Mouse (Mus musculus): ENCODE results near the gene Il31. TPM values are rescaled to one million over a fixed set of nuclear protein-coding genes. Genes with fewer than 3 reads are reported as not detected.

Gene Il31
- polyA plus RNA-seq, 1 experiment, result not detected

- Histone ChIP-seq H3K4me1 (ENCODE audit: control insufficient read depth) (no peaks in the 10 kb centered on the region), H3K9me3 (ENCODE audit: control insufficient read depth, low read length) (no peaks in the 10 kb centered on the region), H3K36me3 (ENCODE audit: control insufficient read depth) (no peaks in the 10 kb centered on the region), H3K4me3 (replicated peaks) (no peak overlapping the region), H3K27me3 (ENCODE audit: control insufficient read depth) (peaks cover 17% of the 10 kb centered on the region)
- no peak for TF ChIP-seq GATA1 (IDR thresholded peaks at IDR 0.05; ENCODE audit: low read length)
- TF ChIP-seq TAL1 (IDR thresholded peaks at IDR 0.05; ENCODE audit: low read length), result no peak
Measured at GRCm38 (mm10) chr5:123489935-123490334, 646 bp upstream of the Il31 start.

- H3K4me1 ChIP-seq (ENCODE audit: control insufficient read depth), result no peaks in the 10 kb centered on the region
- H3K27me3 ChIP-seq (ENCODE audit: control insufficient read depth), result peaks cover 17% of the 10 kb centered on the region
- no peak overlapping the region for H3K4me3 ChIP-seq (replicated peaks)
- no peak for TF ChIP-seq TAL1 (IDR thresholded peaks at IDR 0.05; ENCODE audit: low read length)
- no peak for TF ChIP-seq GATA1 (IDR thresholded peaks at IDR 0.05; ENCODE audit: low read length)
- no peaks in the 10 kb centered on the region for H3K9me3 ChIP-seq (ENCODE audit: control insufficient read depth, low read length)
- H3K36me3 ChIP-seq (ENCODE audit: control insufficient read depth), result no peaks in the 10 kb centered on the region
Measured at GRCm38 (mm10) chr5:123487659-123488395, 1.5 kb downstream of the Il31 start.

GRCm38 (mm10) chr5:123473817-123474216, 15.5 kb downstream of the Il31 start:
- no peaks in the 10 kb centered on the region for H3K9me3 ChIP-seq (ENCODE audit: control insufficient read depth, low read length)
- H3K36me3 ChIP-seq (ENCODE audit: control insufficient read depth), result no peaks in the 10 kb centered on the region
- no peak overlapping the region for H3K4me3 ChIP-seq (replicated peaks)
- H3K4me1 ChIP-seq (ENCODE audit: control insufficient read depth), result no peaks in the 10 kb centered on the region
- H3K27me3 ChIP-seq (ENCODE audit: control insufficient read depth), result peaks cover 20% of the 10 kb centered on the region
- no peak for TF ChIP-seq GATA1 (IDR thresholded peaks at IDR 0.05; ENCODE audit: low read length)
- TF ChIP-seq TAL1 (IDR thresholded peaks at IDR 0.05; ENCODE audit: low read length), result no peak

- H3K4me3 ChIP-seq (replicated peaks), result no peak overlapping the region
- no peaks in the 10 kb centered on the region for H3K4me1 ChIP-seq (ENCODE audit: control insufficient read depth)
- H3K27me3 ChIP-seq (ENCODE audit: control insufficient read depth), result peaks cover 20% of the 10 kb centered on the region
- no peak for TF ChIP-seq TAL1 (IDR thresholded peaks at IDR 0.05; ENCODE audit: low read length)
- no peak for TF ChIP-seq GATA1 (IDR thresholded peaks at IDR 0.05; ENCODE audit: low read length)
- H3K9me3 ChIP-seq (ENCODE audit: control insufficient read depth, low read length), result no peaks in the 10 kb centered on the region
- no peaks in the 10 kb centered on the region for H3K36me3 ChIP-seq (ENCODE audit: control insufficient read depth)
Measured at GRCm38 (mm10) chr5:123470784-123471400, 18.4 kb downstream of the Il31 start.

GRCm38 (mm10) chr5:123464638-123465037, 24.7 kb downstream of the Il31 start:
- peaks cover under 1% of the 10 kb centered on the region; the same call in 1 of the 2 replicates for H3K27me3 ChIP-seq (ENCODE audit: control insufficient read depth)
- no peaks in the 10 kb centered on the region; the same call in 1 of the 2 replicates for H3K4me1 ChIP-seq (ENCODE audit: control insufficient read depth)
- H3K36me3 ChIP-seq (ENCODE audit: control insufficient read depth), result no peaks in the 10 kb centered on the region
- H3K9me3 ChIP-seq (ENCODE audit: control insufficient read depth, low read length), result no peaks in the 10 kb centered on the region
- no peak overlapping the region for H3K4me3 ChIP-seq (replicated peaks)
- no peak for TF ChIP-seq TAL1 (IDR thresholded peaks at IDR 0.05; ENCODE audit: low read length)
- no peak for TF ChIP-seq GATA1 (IDR thresholded peaks at IDR 0.05; ENCODE audit: low read length)

GRCm38 (mm10) chr5:123461420-123461819, 27.9 kb downstream of the Il31 start:
- H3K27me3 ChIP-seq (ENCODE audit: control insufficient read depth), result no peaks in the 10 kb centered on the region
- TF ChIP-seq GATA1 (IDR thresholded peaks at IDR 0.05; ENCODE audit: low read length) (no peak), TAL1 (IDR thresholded peaks at IDR 0.05; ENCODE audit: low read length) (no peak)
- no peaks in the 10 kb centered on the region; the same call in 1 of the 2 replicates for H3K4me1 ChIP-seq (ENCODE audit: control insufficient read depth)
- H3K4me3 ChIP-seq (replicated peaks), result no peak overlapping the region
- no peaks in the 10 kb centered on the region for H3K36me3 ChIP-seq (ENCODE audit: control insufficient read depth)
- no peaks in the 10 kb centered on the region for H3K9me3 ChIP-seq (ENCODE audit: control insufficient read depth, low read length)

GRCm38 (mm10) chr5:123451886-123452285, 37.4 kb downstream of the Il31 start:
- TF ChIP-seq TAL1 (IDR thresholded peaks at IDR 0.05; ENCODE audit: low read length) (no peak), GATA1 (IDR thresholded peaks at IDR 0.05; ENCODE audit: low read length) (no peak)
- Histone ChIP-seq H3K27me3 (ENCODE audit: control insufficient read depth) (no peaks in the 10 kb centered on the region), H3K9me3 (ENCODE audit: control insufficient read depth, low read length) (no peaks in the 10 kb centered on the region), H3K4me1 (ENCODE audit: control insufficient read depth) (no peaks in the 10 kb centered on the region), H3K4me3 (replicated peaks) (no peak overlapping the region), H3K36me3 (ENCODE audit: control insufficient read depth) (peaks cover 37% of the 10 kb centered on the region)

- no peak overlapping the region for H3K4me3 ChIP-seq (replicated peaks)
- no peaks in the 10 kb centered on the region for H3K9me3 ChIP-seq (ENCODE audit: control insufficient read depth, low read length)
- peaks cover 28% of the 10 kb centered on the region for H3K36me3 ChIP-seq (ENCODE audit: control insufficient read depth)
- no peaks in the 10 kb centered on the region for H3K4me1 ChIP-seq (ENCODE audit: control insufficient read depth)
- no peak for TF ChIP-seq TAL1 (IDR thresholded peaks at IDR 0.05; ENCODE audit: low read length)
- no peak for TF ChIP-seq GATA1 (IDR thresholded peaks at IDR 0.05; ENCODE audit: low read length)
- H3K27me3 ChIP-seq (ENCODE audit: control insufficient read depth), result no peaks in the 10 kb centered on the region
Measured at GRCm38 (mm10) chr5:123444849-123445334, 44.4 kb downstream of the Il31 start.

GRCm38 (mm10) chr5:123444069-123444468, 45.2 kb downstream of the Il31 start:
- H3K9me3 ChIP-seq (ENCODE audit: control insufficient read depth, low read length), result no peaks in the 10 kb centered on the region
- H3K4me1 ChIP-seq (ENCODE audit: control insufficient read depth), result no peaks in the 10 kb centered on the region
- no peak overlapping the region for H3K4me3 ChIP-seq (replicated peaks)
- H3K36me3 ChIP-seq (ENCODE audit: control insufficient read depth), result peaks cover 25% of the 10 kb centered on the region
- TF ChIP-seq GATA1 (IDR thresholded peaks at IDR 0.05; ENCODE audit: low read length) (no peak), TAL1 (IDR thresholded peaks at IDR 0.05; ENCODE audit: low read length) (no peak)
- H3K27me3 ChIP-seq (ENCODE audit: control insufficient read depth), result no peaks in the 10 kb centered on the region

Measured in erythroblast, embryonic 14.5 days (primary cell).